Mouse (Mus musculus): ENCODE data around the gene Cnga3. TPM values are rescaled to one million over a fixed set of nuclear protein-coding genes. Genes with fewer than 3 reads are reported as not detected.

Gene Cnga3
- under 1 TPM in 1 of 2 experiments, not detected in 1; 0.32 TPM for total RNA-seq (2021)

GRCm38 (mm10) chr1:37214144-37214543 lies at the start of gene Cnga3:
TSS of gene Cnga3 (plus strand) at chr1:37214434.
- no peak for DNase-seq
- intact Hi-C loops (cut with DNase I): no loop called here

GRCm38 (mm10) chr1:37166066-37166465 lies 48.2 kb upstream of the Cnga3 start:
- DNase-seq: no peak
- intact Hi-C loops (cut with DNase I): no loop called here

- intact Hi-C loops (cut with DNase I): no loop called here
- no peak for DNase-seq
Measured at GRCm38 (mm10) chr1:37167918-37168317, 46.3 kb upstream of the Cnga3 start.

GRCm38 (mm10) chr1:37177874-37178273 lies 36.4 kb upstream of the Cnga3 start:
- DNase-seq: no peak
- intact Hi-C loops (cut with DNase I): no loop called here

GRCm38 (mm10) chr1:37179852-37180251 lies 34.4 kb upstream of the Cnga3 start:
- intact Hi-C loops (cut with DNase I): no loop called here
- no peak for DNase-seq

GRCm38 (mm10) chr1:37187050-37187449 lies 27.2 kb upstream of the Cnga3 start:
- intact Hi-C loops (cut with DNase I): no loop called here
- no peak for DNase-seq

- intact Hi-C loops (cut with DNase I): no loop called here
- no peak for DNase-seq
Measured at GRCm38 (mm10) chr1:37194607-37195006, 19.6 kb upstream of the Cnga3 start.

- no peak for DNase-seq
- intact Hi-C loops (cut with DNase I): no loop called here
Measured at GRCm38 (mm10) chr1:37201406-37201805, 12.8 kb upstream of the Cnga3 start.

- intact Hi-C loops (cut with DNase I): no loop called here
- no peak for DNase-seq
Measured at GRCm38 (mm10) chr1:37207743-37208142, 6.5 kb upstream of the Cnga3 start.

GRCm38 (mm10) chr1:37212375-37212774 lies 1.9 kb upstream of the Cnga3 start:
- DNase-seq: no peak
- intact Hi-C loops (cut with DNase I): no loop called here

- intact Hi-C loops (cut with DNase I): no loop called here
- DNase-seq: peak; percentile 48
Measured at GRCm38 (mm10) chr1:37218386-37218785, 4.2 kb downstream of the Cnga3 start.

GRCm38 (mm10) chr1:37219593-37219992 lies 5.4 kb downstream of the Cnga3 start:
- DNase-seq: no peak
- intact Hi-C loops (cut with DNase I): no loop called here

GRCm38 (mm10) chr1:37220134-37220907 lies 6.1 kb downstream of the Cnga3 start:
- intact Hi-C loops (cut with DNase I): no loop called here
- peak; percentile 64 for DNase-seq

- DNase-seq: no peak
- intact Hi-C loops (cut with DNase I): no loop called here
Measured at GRCm38 (mm10) chr1:37222002-37222401, 7.8 kb downstream of the Cnga3 start.

GRCm38 (mm10) chr1:37230404-37230803 lies 16.2 kb downstream of the Cnga3 start:
- no peak for DNase-seq
- intact Hi-C loops (cut with DNase I): no loop called here

- DNase-seq: no peak
- intact Hi-C loops (cut with DNase I): no loop called here
Measured at GRCm38 (mm10) chr1:37231295-37231701, 17.1 kb downstream of the Cnga3 start.

- peak; percentile 27 for DNase-seq
- intact Hi-C loops (cut with DNase I): no loop called here
Measured at GRCm38 (mm10) chr1:37239045-37239635, 24.9 kb downstream of the Cnga3 start.

- no peak for DNase-seq
- intact Hi-C loops (cut with DNase I): loop anchor here (10.0 kb wide), 1 partner anchor 307 kb away; no protein-coding TSS in a partner anchor
Measured at GRCm38 (mm10) chr1:37242253-37242652, 28.0 kb downstream of the Cnga3 start.

- DNase-seq: no peak
Measured at GRCm38 (mm10) chr1:37246476-37246875, 32.2 kb downstream of the Cnga3 start.

GRCm38 (mm10) chr1:37248406-37248805 lies 34.2 kb downstream of the Cnga3 start:
- intact Hi-C loops (cut with DNase I): loop anchor here (10.0 kb wide), 1 partner anchor 314 kb away; no protein-coding TSS in a partner anchor
- peak; percentile 13 for DNase-seq

More at GRCm38 (mm10) chr1:37246476-37246875, 32.2 kb downstream of the Cnga3 start:
- intact Hi-C loops (cut with DNase I): loop anchor here (10.0 kb wide), 1 partner anchor 312 kb away; no protein-coding TSS in a partner anchor

GRCm38 (mm10) chr1:37250643-37251310 lies 36.5 kb downstream of the Cnga3 start:
- DNase-seq: peak; percentile 88
- intact Hi-C loops (cut with DNase I): loop anchor here (5.0 kb wide), 1 partner anchor 468 kb away; no protein-coding TSS in a partner anchor

Data from left cerebral cortex, postnatal 4 days (tissue).